Mouse (Mus musculus) heart, postnatal 25 days (tissue): Measurements from ENCODE around the gene H2-M5. TPM values are rescaled to one million over a fixed set of nuclear protein-coding genes. Genes with fewer than 3 reads are reported as not detected.
"Not testable (repeated sequence)": the region's sequence is repeated elsewhere in the genome, so short reads cannot be mapped to it uniquely, and the experiment has no call there.

Source experiments
- DNase-seq: peaks from one replicate; pipeline ENCODE4 v3.0.0; 2022; ENCODE audit warnings: low spot score
- intact Hi-C: fragments of 180-260 bp; cut with DNase I; formaldehyde crosslinking; loops from one replicate; pipeline ENCODE4 v1.15.1; 2025
- total RNA-seq, 2 experiments: library from RNA; stranded (reverse); gene quantifications; 2 replicates each; pipeline ENCODE4 v1.2.3; 2021

Gene H2-M5
- total RNA-seq, 2 experiments from 2014 or later = not detected

DNA sequence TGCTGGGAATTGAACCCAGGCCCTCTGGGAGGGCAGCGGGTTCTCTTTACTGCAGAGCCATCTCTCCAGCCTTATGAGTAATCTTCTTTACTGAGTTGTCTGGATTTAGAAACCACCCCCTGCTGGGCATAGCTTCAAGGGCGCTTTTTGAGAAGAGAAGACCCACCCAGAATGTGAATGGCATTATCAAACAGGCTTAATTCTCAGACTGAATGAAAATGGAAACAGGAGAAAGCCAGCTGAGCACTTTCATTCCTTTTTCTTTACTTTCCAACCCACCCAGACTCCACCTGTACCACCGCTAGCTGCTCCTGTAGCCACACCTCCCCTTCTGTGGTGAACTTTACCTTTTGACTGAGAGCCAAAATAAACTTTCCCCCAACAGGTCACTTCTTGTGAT, 6.1 kb upstream of the H2-M5 start:
- no peak for DNase-seq
- intact Hi-C loops = no loop called here

DNA sequence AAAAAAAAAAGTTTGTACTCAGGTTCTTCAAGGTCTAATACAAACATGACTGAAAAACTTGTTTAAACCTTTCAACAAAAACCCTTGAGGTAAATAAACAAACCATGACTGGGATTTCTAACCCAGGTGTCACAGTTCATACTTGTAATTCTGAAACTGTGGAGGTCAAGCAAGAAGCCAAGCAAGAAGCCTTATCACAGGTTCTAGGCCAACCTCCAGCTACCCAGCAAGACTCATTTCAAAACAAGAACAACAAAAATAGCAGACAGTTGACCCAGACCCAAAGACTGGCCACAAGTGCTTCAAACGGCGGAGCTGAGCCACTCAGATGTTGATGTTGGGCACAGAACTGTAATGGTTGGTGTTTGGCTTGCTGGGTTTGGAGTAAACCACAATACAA, 5.2 kb upstream of the H2-M5 start:
- DNase-seq = no peak
- intact Hi-C loops = no loop called here

GRCm38 (mm10) chr17:36993770-36994325, 4.5 kb upstream of the H2-M5 start:
- DNase-seq = no peak
- intact Hi-C loops = no loop called here

DNA sequence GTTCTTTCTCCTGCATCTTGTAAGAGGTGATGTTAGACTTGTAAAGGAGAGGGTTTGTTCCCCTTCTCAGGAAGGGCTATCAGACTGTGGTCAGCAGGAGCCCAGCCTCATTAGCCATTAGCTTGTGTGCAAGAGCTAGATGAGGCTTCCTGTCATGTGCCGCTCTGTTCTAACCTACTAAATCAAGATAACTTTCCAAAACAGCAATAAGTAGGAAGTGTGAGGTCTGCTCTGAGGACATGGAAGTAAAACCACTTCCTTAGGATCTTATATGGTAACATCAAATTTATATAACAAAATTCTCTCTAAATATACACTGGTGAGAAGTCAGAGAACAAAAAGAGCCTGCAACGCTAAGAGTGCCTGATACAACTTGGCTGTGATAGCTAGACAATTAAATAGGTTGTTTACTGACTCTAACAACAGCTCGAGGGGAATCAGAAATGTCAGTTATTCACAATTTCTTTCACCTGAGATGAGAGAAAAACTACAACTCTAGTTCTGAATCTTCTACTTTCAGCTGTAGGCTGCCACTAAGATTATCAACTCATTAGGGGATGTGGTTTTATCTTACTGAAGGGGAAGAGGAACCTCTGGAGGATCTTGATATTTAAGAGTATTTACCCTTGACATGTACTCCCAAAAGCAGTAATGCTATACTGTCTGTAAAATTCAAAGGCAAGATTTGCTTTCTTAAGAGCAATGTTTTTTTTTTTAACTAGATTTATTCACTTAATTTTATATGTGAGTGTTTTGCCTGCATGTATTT, 3.2 kb upstream of the H2-M5 start:
- DNase-seq = no peak
- intact Hi-C loops = no loop called here

GRCm38 (mm10) chr17:36990630-36991029, 1.3 kb upstream of the H2-M5 start:
- intact Hi-C loops, DNase-seq: not testable (repeated sequence)

DNA sequence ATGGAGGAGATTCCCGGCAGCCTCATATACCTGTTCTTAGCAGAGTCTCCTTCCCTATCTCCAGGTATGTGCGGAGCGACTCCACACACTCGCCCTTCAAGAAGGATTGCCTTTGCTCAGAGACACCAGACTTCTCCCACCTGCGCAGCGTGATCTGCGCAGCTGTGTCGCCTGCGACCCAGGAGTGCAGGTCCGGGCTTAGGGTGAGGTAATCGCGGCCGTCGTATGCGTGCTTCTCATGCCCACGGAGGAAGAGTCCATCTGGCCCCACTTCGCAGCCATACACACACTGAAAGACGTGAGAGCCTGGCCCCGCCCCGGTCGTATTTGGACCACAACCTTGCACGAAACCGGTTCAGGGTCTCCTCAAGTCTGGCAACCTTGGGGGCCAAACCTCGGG, 862 bp downstream of the H2-M5 start:
- DNase-seq = no peak
- intact Hi-C loops = no loop called here

DNA sequence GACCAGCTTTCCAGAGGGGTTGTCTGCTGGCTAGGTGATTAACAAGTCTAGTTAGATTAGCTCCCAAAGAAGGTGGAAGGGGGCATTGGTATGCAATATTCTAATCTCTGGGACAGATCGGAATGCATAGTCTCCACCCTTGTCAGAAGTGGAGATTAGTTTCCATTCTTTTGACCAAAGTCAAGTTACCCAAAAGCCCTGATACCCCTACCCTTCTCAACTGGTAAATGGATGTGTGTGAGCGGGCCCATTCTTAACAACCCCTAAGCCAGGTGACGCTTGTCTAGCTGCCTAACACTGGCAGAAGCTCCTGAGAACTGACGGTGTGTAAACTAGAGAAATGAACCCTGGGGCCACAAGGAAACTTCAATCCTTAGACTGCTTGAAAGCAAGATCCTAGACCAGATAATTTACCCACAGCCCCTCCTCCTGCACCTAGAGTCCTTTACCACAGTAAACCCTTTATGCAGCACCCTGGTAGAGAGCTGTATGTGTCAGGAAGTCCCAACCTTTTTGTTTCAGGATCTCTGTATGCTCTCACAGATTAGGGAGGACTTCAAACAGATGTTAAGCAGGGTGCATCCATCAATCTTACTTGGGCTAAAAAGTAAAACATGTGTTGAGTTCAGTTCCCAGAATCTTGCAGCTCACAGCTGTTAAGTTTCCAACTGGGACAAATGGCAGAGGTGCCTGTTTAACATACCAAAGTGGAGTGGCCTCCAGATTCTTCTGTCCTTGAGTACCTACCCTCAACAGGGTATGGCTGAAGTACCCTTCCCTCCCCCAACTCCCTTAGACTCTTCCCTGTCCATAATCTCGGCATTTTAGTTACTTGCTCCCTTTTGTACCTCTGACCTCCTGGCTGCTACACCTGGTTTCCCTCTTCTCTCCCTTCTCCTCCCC, 6.8 kb downstream of the H2-M5 start:
- DNase-seq = no peak
- intact Hi-C loops = no loop called here

- intact Hi-C loops = no loop called here
- DNase-seq = no peak
Measured at GRCm38 (mm10) chr17:36981845-36982244, 7.5 kb downstream of the H2-M5 start.

GRCm38 (mm10) chr17:36981221-36981813, 8.0 kb downstream of the H2-M5 start, which contains the start of gene 2410137M14Rik:
TSS of gene 2410137M14Rik (minus strand) at chr17:36981237.
- no peak for DNase-seq
- intact Hi-C loops = no loop called here

GRCm38 (mm10) chr17:36973271-36973787, 16.0 kb downstream of the H2-M5 start:
- intact Hi-C loops = no loop called here

GRCm38 (mm10) chr17:36972791-36973190, 16.5 kb downstream of the H2-M5 start:
- intact Hi-C loops = no loop called here
- DNase-seq = no peak

More at GRCm38 (mm10) chr17:36973271-36973787, 16.0 kb downstream of the H2-M5 start:
- DNase-seq = no peak

DNA sequence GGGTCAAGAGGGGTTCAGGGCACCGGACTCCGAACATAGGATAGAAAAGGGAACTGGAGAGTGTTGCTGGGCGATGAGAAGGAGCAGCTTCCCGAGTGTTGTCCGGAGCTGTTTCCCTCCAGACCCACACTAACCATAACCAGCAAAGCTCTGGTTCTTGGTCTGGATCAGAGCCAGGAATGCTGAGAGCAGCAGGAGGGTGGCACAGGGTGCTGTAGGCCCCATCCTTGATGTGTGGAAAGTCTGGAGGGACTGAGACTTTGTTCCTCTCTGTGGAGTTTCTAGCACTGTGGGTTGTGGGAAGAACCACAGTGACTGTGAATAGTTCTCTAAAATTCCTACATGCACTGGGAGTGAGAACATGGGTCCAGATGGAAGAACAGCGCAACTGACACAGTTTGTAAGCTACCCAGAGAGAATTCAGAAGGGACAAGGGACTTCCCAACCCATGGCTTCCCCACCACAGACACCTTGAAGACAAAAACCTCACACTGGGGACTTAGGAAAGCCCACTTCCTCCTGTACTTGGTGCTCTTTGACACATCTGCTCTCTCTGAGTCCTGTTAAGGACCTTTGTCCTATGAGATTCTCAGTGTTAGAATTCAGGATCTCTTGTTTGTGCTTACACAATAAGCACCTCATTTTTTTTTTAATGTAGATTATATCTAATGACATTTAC, 18.0 kb downstream of the H2-M5 start:
- DNase-seq = no peak
- intact Hi-C loops = no loop called here

DNA sequence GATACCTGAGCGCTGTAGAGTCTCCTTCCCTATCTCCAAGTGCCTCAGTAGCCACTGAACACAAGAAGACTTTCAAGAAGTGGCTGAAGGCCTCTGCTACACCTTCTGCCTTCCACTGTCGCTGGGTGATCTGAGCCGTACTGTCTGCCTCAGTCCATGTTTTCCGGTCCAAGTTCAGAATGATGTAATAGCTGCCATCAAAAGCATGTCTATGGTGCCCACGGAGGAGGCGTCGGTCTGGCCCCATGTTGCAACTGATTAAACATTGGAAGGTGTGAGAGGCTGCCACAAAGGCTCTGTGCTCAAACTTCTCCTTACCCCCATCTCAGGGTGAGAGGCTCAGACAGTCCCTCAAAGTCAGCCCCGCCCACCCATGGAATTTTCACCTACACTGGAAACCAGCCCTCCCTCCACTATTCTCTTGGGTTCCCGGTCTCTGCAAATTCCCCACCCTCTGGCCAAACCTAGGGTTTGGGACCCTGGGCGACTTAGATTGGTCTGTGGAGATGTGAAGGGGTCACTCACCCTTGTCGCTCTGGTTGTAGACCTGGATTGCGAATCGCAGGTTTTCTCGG, 18.9 kb downstream of the H2-M5 start:
- intact Hi-C loops = no loop called here
- DNase-seq = no peak

- intact Hi-C loops = no loop called here
Measured at GRCm38 (mm10) chr17:36966875-36967274, 22.5 kb downstream of the H2-M5 start.

GRCm38 (mm10) chr17:36961125-36961524, 28.2 kb downstream of the H2-M5 start:
- intact Hi-C loops = no loop called here
- DNase-seq = no peak

More at GRCm38 (mm10) chr17:36966875-36967274, 22.5 kb downstream of the H2-M5 start:
- no peak for DNase-seq

DNA sequence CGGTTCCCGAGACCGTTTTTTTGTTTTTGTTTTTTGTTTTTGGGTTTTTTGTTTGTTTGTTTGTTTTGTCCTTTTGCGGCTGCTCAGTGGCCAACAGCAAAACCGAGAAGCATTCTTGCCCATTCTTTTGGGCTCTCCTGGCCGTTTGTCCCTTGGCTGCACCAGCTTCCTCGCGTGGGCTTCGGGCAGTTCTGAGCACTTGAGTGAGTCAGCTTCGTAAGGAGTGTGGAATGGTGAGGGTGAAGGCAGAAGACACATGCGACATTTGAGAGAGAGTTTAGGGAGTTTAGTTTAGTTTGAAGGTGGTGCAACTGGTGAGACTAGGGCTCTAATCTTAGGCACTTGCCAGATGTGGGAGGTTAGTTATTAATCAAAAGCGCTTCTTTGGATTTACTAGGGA, 30.5 kb downstream of the H2-M5 start:
- intact Hi-C loops = loop anchor here (5.0 kb wide), 3 partner anchors 42 to 122 kb away; partner anchors contain the start of genes Gabbr1 and Trim26
- DNase-seq = no peak

- intact Hi-C loops = loop anchor here (5.0 kb wide), 3 partner anchors 41 to 121 kb away; partner anchors contain the start of genes Gabbr1 and Trim26
- peak; percentile 86 for DNase-seq
Measured at GRCm38 (mm10) chr17:36957999-36958743, 31.2 kb downstream of the H2-M5 start, which contains the start of the genes Znrd1 and Znrd1as. TSS of gene Znrd1 (minus strand) at chr17:36958559. TSS of gene Znrd1as (plus strand) at chr17:36958592.

DNA sequence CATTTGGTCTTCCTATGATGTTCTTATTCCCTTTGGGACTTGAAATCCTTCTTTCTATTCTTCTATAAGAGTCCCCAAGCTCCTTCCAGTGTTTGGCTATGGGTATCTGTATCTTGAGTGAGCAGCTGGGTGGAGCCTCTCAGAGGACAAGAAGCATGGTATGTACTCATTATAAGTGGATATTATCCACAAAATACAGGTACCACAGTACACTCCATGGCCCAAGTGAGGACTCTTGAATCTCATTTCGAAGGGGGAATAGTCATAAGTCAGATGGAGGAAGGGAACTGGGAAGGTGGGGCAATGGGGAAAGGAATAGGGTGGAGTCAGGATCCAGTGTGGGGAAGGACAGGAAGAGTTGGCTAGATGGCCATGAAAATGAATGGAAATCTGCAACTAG, 36.3 kb downstream of the H2-M5 start:
- no peak for DNase-seq
- intact Hi-C loops = no loop called here
